Mouse (Mus musculus) olfactory bulb, adult 2 months (tissue): ENCODE results near the gene Trip12.

Experiments
- CTCF ChIP-seq: fragments of 200-500 bp; IDR thresholded peaks from 2 replicates; pipeline ENCODE4 v1.5.1; 2012; ENCODE audit warnings: low read depth, mild to moderate bottlenecking, low read length, moderate library complexity; ENCODE audit not compliant: insufficient read depth
- POLR2A ChIP-seq: fragments of 200-500 bp; IDR thresholded peaks from 2 replicates; pipeline ENCODE4 v1.6.1; 2012; ENCODE audit warnings: mild to moderate bottlenecking, low read depth, low read length, moderate library complexity; ENCODE audit not compliant: insufficient read depth

GRCm38 (mm10) chr1:84864645-84865044, 24.3 kb upstream of the Trip12 start:
- TF ChIP-seq POLR2A (no peak), CTCF (no peak)
